Mouse (Mus musculus): ENCODE measurements around the gene Tmem56.

Gene Tmem56

DNA sequence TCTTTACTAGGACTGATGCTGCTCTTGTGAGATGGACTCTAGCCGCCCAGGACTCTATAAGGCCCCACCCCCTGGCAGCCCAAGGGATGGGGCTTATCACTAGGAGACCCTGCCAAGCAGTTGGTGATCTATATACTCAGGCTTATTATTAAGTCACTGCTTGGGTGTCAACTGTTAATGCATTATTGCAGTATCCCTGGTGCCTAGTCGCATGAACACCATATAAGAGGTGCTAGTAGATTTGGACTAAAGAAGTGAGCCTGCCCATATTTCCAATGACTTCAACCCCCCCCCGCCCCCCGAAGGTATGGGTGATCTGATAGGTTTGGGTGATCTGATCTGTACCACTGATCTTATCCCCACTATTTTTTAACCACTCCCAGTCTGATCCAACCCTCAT is at the start of gene Tmem56:
Gene Tmem56 (minus strand): TSS at position 101 of the 400 bp plus-strand sequence.
- no peak for DNase-seq (ENCODE audit: low read depth, low spot score)

DNA sequence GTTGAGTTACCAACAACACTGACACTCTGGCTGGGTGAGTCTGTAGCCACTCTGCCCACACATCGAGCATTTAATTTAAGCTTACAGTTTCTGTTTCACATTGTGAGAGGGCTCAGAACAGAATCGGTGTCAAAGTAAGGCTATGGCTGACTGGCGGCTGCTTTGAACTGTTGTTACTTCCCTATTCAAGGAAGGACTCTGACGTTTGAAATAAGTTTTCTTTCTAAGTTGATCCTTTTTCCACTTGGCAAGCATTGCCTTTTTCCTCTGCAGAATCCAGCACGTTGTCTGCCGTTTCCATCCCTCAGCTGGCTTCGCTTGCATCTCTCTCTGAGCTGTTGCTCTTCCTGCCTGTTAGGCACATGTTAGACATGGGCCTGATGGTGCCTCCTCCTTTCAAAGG is 47.3 kb upstream of the Tmem56 start:
- DNase-seq (ENCODE audit: low read depth, low spot score) = no peak

DNA sequence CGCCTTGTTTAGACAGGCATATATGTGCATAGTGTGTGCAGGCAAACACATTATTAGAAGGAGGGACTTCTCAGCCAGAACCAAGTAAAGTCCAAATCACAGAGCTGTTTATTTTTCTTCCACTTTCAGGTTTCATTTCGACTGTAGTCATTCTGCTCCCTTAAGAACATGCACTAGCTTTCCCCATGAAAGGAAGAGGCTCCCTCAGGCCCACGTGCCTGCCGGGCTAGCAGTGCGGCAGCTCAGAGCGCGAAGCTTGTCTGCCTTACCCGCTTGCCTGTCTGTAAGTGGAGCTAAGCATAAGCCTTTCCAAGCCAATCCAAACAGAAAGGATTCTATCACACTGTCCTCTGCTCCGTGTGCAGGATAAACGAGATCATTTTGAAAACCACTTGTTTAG is 46.7 kb upstream of the Tmem56 start:
- no peak for DNase-seq (ENCODE audit: low read depth, low spot score)

DNA sequence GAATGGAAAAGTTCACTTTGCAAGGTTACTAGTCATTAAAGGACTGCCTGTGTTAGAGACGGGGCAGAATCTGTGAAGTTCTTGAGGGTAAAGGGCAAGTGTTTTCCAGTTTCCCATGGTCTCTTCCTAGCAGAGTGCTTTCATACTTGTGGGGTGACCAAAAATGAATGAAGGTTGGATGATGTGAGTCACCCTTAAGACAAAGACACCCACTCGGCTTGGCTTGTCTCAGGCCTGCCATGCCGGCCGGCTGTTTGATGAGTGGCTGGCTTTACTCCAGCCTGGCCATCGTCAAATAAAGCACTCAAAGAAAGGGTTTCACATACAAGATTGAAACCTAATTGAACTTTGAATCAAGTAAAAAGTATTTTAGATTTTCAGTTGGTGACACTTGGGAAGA is 44.5 kb upstream of the Tmem56 start:
- DNase-seq (ENCODE audit: low read depth, low spot score) = no peak

DNA sequence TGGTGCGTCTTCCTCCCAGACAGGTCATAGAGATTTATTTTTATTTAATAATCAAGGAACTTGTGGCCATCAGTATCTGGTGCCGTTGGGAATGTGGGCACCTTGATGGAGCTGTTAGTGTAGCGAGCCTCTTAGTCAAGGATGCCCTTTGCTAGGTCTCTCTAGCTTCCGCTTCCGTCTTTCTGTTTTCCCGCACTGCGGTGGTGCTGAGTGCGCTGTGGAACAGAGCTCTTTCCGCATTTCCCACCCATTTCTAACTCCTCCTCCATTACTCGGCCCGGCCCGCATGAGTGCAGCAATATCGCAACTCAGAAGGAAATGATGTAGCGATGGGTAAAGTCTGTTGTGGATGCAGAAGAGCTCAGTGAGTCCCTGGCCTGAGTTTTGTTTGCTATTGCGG is 40.5 kb upstream of the Tmem56 start:
- DNase-seq (ENCODE audit: low read depth, low spot score) = no peak

DNA sequence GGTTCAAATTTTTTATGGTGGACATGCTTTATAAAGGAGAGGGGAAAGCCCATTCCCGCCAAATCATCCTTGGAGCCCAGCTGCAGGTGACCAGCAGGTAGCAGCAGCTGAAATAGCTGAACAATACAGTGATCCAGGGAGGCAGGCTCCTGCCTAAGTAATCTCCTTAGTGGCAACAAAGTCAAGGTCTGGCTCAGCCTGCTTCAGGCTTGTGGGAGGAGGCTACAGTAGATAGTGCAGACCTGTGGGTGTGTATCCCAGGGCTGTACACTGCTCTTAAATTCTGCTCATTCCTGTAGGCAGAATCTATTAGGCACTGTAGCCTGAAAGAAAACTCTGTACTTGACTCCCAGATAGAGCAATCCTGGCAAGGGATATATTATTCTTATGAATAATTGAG is 38.0 kb upstream of the Tmem56 start:
- no peak for DNase-seq (ENCODE audit: low read depth, low spot score)

DNA sequence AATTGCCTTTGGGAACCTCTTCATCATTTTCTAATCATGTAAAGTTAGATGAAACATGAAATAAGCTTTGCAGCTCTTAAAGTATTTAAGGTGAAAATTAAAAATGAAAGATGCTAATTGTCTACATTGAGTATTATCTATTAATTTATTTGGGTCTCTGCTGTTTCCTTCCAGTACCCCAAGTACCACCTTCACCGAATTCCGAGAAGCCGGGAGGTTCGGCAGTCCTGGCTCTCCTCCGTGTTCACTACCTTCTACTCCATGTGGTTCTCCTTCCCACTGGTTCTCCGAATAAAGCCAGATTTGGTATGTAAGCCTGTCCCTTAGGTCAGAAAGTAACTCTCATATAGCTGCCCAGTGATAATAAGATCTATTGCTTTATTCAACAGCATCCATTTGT is 37.0 kb upstream of the Tmem56 start:
- no peak for DNase-seq (ENCODE audit: low read depth, low spot score)

DNA sequence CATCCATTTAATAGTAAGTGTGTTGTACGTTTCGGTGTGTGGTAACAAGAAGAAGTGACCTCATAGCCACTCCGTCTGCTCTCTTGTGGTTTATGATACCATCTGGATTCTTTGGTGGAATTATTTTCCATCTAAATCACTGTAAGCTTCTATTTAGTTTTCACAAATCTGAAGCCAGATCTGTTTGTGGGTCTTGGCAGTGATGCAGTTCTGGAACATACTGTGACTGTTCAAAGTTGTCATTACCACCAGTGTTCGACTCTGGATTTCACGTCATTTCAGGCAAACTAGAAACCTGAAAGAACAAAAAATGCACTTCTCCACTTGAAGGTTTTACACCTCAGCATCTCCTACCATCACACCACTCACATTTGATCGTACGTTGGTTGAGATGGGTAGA is 32.6 kb upstream of the Tmem56 start:
- no peak for DNase-seq (ENCODE audit: low read depth, low spot score)

DNA sequence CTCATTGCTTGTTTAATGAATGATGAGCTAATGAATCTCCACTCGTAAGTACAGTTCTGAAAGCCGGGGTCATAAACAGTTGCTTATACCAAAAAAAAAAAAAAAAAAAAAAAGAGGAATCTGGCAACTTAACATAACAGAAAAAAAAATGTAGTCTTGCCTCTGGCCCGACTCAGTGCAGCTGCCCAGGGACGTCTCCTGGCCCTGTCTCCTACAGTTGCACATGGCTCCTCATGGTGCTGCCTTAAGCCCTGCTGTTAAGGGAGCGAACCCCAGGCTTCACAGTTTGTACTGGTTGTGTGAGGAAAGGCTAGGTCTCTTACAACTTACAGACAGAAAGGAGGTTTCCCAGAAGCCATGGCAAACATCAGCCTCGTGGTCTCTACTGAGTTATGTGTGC is 31.3 kb upstream of the Tmem56 start:
- no peak for DNase-seq (ENCODE audit: low read depth, low spot score)

DNA sequence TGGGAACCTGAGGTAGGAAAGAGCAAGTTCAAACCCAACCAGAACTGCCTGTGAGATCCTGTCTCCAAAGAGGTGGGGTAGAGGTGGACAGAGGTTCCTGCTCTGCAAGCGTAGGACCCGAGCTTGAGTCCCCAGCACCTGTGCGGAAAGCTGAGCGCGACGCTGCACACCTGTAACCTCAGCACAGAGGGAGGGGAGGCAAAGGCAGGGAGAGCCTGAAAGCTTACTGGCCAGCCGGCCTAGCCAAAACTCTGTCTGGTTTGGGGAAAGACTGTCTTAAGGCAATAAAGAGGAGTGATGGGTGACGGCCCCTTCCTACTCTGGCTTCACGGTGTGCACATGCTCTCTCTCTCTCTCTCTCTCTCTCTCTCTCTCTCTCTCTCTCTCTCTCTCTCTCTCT is 30.1 kb upstream of the Tmem56 start:
- no peak for DNase-seq (ENCODE audit: low read depth, low spot score)

DNA sequence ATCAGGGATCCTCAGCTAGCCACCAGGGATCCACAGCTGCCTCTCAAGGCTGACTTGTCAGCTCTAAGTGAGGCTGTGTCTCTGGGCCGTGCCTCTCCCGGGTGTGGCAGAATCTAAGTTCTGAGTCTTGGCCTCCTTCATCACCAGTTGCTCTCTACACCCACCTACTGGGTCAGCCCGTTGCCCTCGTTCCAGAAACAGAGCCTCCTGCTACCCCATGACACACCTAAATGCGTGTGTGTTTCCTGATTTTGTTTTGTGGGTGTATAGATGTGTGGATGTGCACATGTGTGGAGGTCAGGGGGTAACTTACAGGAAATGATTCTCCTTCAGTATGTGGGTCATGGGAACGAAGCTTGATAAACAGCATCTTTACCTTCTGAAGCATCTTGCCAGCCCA is 29.5 kb upstream of the Tmem56 start:
- DNase-seq (ENCODE audit: low read depth, low spot score) = no peak

DNA sequence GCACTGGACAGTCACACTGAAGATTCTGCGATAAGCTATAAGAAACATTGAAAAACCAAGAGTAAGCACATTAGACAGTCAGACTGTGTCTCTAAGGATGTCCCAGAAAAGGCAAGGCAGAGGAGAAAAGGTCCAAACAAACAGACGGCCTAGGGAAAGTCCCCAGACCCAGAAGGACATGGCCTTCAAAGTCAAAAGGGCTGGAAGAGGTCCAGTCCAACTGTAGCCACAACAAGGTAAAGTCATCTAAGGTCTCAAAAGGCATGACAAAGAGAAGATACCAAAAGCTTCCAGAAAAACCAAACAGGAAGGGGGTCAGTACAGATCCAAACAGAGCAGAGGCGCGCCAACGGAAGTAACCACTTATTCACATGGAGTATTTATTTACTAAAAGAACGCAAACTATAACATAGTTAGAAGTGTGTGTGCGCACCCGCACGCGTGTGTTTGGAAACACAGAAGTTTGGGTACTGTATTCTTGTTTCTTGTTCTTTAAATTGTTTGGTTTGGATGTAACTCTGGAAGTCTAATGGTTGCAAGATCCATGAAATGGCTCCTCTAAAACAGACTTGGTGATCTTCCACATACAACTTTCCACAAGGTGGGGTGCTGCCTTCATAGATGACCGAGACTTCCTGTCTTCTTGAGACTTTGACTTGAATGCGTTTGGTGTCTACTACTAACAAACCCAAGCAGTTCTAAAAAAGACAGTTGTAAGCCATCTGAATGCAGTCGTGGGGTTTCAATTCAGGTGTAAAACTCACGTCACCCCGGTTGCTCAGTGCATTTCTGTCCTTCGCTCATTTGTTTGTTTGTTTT is 27.2 kb upstream of the Tmem56 start:
- no peak for DNase-seq (ENCODE audit: low read depth, low spot score)

DNA sequence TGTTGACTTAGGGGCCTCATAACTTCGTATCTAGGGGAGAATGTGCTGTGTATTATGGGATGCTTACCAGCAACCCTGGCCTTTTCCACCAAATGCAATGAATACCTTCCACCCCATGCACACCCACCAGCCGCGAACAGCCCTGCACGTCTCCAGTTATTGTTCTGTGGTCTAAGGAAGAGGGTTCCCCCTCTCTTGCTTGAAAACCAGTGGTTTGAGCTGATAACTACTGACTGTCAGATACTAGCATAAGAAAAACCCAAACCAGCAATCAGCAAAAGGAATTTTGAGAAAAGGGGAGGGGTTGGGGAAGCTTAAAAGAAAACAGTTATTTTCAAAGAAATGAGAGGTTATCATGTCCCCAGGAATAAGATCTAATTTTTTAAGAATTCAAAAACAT is 26.5 kb upstream of the Tmem56 start:
- no peak for DNase-seq (ENCODE audit: low read depth, low spot score)

DNA sequence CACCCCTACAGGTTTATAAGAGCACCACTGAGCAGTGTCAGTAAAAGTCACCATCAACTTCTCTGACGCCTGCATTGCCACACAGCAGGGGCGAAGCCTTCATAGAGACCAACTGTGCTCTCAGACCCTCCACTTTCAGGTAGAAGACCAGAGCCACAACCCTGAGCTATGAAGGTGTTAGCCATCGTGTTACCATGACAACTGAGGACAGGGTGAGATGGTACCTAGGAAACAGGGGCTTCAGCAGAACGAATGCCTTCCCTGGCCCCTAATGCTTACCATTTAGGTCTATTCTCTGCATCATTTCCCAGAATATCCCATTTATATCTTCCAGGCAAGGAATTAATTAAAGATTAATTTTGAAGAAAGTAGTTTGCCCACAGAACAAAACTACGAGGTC is 26.0 kb upstream of the Tmem56 start:
- no peak for DNase-seq (ENCODE audit: low read depth, low spot score)

DNA sequence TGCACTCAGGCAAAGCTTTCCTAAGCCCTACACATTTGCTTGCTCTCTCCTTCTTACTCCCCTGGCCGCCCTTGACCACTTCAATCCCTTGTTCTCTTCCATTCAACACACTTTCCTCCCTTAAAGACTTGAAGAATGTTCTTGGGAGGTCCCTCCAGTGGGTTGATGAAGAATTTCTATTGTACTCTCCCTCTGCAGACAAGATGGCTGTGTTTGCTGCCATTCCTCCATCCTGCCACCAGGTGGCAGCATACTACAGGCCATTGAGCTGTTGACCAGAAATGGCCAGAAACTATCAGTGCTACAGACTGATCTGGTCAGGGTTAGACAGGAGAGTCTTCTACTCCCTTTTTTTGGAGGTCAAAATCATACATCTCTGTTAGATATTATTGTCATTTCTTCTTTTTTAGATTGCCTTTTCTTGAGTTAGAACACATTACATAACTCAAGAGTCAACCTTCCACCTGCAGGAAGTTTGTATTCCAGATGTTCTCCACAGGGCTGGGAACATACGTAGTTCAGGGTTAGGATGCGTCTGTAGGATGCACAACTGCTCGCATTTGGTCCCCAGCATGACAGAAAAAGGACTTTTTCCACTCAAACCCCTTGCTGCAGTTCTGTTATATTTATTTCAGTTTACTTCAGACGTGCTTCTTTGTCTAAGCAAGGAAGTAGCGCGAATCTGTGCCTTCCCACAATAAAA is 24.8 kb upstream of the Tmem56 start:
- peak; percentile 87 for DNase-seq (ENCODE audit: low read depth, low spot score)

DNA sequence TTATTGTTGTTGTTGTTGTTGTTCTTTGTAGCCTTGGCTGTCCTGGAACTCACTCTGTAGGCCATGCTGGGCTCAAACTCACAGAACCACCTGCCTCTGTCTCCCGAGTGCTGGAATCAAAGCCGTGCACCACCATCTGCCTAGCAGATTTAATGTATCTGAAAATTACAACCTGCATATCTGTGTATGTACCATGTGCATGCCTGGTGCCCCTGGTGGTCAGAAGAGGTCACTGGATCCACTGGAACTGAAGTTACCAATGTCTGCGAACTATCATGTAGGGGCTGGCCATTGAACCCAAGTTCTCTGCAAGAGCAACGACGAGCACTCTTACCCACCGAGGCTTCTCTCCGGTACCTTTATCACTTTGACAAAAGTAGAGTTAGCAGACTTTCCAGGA is 23.7 kb upstream of the Tmem56 start:
- DNase-seq (ENCODE audit: low read depth, low spot score) = no peak

DNA sequence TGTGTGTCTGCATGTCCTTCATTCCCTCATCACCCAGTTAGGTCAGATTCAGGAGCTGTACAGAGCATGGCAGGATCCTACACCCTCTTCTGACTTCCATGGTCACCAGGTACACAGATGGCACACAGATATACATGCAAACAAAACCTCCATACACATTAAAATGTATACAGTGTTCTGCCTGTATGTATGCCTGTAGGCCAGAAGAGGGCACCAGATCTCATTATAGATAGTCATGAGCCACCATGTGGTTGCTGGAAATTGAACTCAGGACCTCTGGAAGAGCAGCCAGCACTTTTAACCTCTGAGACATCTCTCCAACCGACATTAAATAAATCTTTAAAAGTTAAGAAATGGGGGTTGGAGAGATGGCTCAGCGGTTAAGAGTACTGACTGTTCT is 11.3 kb upstream of the Tmem56 start:
- no peak for DNase-seq (ENCODE audit: low read depth, low spot score)

DNA sequence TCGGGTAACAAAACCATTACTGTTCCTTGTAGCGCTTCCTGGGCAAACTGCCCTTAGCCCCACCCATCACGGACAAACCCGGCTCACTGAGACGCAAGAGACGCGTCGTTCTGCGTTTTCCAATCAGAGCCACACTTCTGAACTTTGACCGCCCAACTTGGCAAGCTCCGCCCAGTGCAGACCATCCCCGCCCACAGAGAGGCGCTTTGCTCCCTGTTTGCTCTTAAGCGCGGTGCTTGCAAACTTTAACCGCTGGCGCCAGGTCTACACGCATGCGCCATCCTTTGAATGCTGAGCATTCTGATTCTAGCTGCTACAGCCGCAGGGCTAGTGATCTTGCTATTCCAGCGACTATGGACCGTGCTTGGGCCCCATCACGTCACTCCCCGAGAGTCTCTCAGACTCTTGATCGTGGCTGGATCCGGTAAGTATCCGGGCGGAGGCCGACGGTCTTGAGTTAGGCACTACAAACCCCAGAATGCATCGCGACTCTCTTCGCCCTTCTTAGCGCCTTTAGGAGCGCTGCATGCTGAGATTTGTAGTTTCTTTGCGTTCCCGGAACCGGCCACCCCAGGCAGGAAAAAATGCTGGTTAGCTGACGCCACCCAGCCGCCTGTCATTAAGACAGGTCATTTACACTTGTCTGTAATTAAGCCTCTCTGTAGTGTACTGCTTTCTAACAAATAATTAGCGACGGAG is 8.8 kb upstream of the Tmem56 start, which contains the start of gene Alg14:
Gene Alg14 (plus strand): TSS at position 214 of the 699 bp plus-strand sequence.
- DNase-seq (ENCODE audit: low read depth, low spot score) = peak; percentile 97

DNA sequence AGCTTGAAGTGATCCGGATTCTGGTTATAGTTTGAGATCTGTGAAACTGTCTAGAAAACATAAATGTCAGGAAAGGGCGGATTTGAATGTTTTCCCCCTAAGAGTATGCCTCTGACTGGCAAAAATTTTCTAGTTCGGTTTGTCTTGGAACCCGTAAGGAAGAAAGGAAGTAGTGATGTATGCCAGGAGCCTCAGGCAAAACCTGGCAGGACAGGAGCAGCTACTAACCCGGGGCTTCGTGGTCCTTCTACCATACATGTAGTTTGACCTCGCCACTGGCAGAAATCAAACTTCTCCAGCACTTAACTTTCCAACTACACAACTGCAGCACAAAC is 8.3 kb upstream of the Tmem56 start:
- no peak for DNase-seq (ENCODE audit: low read depth, low spot score)

DNA sequence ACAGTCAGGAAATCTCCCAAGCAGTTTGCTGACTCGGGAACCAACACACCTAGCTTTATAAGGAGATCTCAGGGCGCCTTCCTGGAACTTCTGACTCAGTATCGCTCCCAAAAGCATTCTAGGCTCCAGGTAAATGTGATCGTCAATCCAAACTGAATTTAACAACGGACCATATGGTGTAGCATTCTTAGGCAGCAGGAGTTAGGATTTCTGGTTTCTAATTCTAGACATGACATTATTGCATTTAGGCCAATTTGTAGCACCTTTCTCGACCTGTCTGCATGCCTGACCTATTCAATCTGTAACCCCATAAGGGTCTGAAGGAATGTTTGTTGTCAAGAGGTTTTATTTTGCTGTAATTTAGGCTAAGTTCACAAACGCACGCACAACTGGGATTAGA is 7.8 kb upstream of the Tmem56 start:
- DNase-seq (ENCODE audit: low read depth, low spot score) = no peak

DNA sequence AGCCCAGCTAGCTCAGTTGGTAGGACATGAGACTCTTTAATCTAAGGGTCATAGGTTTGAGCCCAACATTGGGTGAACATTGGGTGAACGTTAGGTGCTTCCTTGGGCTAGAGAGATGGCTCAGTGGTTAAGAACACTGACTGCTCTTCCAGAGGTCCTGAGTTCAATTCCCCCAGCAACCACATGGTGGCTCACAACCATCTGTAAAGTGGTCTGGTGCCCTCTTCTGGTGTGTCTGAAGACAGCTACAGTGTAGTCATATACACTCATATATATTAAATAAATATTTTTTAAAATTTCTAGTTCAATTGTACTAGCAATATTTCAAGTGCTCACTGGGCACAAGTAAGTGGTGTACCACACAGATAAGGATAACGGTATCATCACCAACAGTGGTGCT is 4.3 kb upstream of the Tmem56 start:
- no peak for DNase-seq (ENCODE audit: low read depth, low spot score)

DNA sequence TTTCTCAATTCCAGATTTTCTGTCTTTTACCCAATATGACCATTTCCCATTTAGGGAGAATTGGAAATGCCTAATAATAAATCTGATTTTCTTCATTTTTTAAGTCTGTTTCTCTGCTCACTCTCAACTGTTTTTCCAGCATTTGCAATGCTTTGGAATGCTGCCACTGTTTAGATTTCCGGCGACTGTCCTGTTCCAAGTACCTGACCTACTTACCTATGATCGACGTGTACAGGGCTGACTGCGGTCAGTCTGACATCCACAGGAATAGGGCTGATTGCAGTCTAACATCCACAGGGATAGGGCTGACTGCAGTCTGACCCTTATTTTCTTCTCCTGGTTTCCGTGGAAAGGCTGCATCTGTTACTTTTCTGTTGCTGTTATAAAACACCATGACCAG is 2.3 kb upstream of the Tmem56 start:
- no peak for DNase-seq (ENCODE audit: low read depth, low spot score)

DNA sequence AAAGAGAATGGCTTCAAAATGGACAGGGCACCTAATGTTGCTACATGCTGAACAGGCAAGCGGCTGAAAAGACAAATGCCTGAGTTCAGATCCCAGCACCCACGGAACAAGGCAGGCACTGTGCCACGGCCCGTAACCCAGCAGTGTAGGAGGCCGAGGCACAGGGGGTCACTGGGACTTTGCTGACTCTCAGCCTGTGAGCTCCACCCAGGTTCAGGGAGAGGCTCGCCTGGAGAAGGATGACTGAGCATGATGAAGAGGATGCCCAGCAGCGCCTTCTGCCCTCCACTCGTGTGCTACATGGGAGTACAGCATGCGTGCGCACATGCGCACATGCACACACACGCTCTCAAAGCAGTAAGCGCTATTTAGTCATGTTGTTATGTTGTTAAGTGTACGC is 3.2 kb downstream of the Tmem56 start:
- DNase-seq (ENCODE audit: low read depth, low spot score) = no peak
